Mouse (Mus musculus) bone marrow, adult 2 months (tissue): Measurements from ENCODE around the gene 1700008O03Rik.

ENCODE experiments used
- CTCF ChIP-seq: fragments of 200-500 bp; IDR thresholded peaks from 2 replicates; pipeline ENCODE4 v1.5.1; 2011; ENCODE audit warnings: low read length, control low read depth; ENCODE audit not compliant: control insufficient read depth, insufficient read depth
- POLR2A ChIP-seq: fragments of 200-500 bp; IDR thresholded peaks from 2 replicates; pipeline ENCODE4 v1.6.1; 2011; ENCODE audit warnings: low read depth, mild to moderate bottlenecking, control low read depth, low read length, borderline replicate concordance; ENCODE audit not compliant: control insufficient read depth

- TF ChIP-seq CTCF (no peak), POLR2A (no peak)
These were observed 42.0 kb upstream of the 1700008O03Rik start for GRCm38 (mm10) chr7:44427666-44428065.
